Mouse (Mus musculus) layer of hippocampus, adult 9-10 months (tissue): ENCODE measurements around the gene Psme4.
"Not testable (repeated sequence)": the region's sequence is repeated elsewhere in the genome, so short reads cannot be mapped to it uniquely, and the experiment has no call there.

Experiments used
- DNase-seq: peaks from one replicate; pipeline ENCODE4 v3.0.0; 2022; ENCODE audit warnings: low spot score

The Psme4 gene

GRCm38 (mm10) chr11:30771267-30771903, at the start of gene Psme4:
Gene Psme4 (plus strand): TSS chr11:30771726.
- DNase-seq = peak; percentile 83

- no peak for DNase-seq
These were observed 48.1 kb upstream of the Psme4 start for GRCm38 (mm10) chr11:30723438-30723837.

- no peak for DNase-seq
These were observed 40.8 kb upstream of the Psme4 start for GRCm38 (mm10) chr11:30730721-30731120.

GRCm38 (mm10) chr11:30733376-30733775, 38.1 kb upstream of the Psme4 start:
- DNase-seq = no peak

GRCm38 (mm10) chr11:30743991-30744390, 27.5 kb upstream of the Psme4 start:
- no peak for DNase-seq

GRCm38 (mm10) chr11:30748938-30749337, 22.6 kb upstream of the Psme4 start:
- DNase-seq = no peak

GRCm38 (mm10) chr11:30749587-30749986, 21.9 kb upstream of the Psme4 start:
- DNase-seq = no peak

GRCm38 (mm10) chr11:30750039-30750823, 21.3 kb upstream of the Psme4 start:
- DNase-seq = no peak

- DNase-seq = no peak
These were observed 18.6 kb upstream of the Psme4 start for GRCm38 (mm10) chr11:30752956-30753355.

- not testable (repeated sequence) for DNase-seq
These were observed 17.1 kb upstream of the Psme4 start for GRCm38 (mm10) chr11:30754486-30754854.

GRCm38 (mm10) chr11:30754855-30755530, 16.5 kb upstream of the Psme4 start:
- DNase-seq = no peak

- no peak for DNase-seq
These were observed 10.1 kb upstream of the Psme4 start for GRCm38 (mm10) chr11:30761381-30761780.

- no peak for DNase-seq
These were observed 9.6 kb upstream of the Psme4 start for GRCm38 (mm10) chr11:30761891-30762290.

- DNase-seq = no peak
These were observed 6.5 kb upstream of the Psme4 start for GRCm38 (mm10) chr11:30765076-30765475.

- no peak for DNase-seq
These were observed 709 bp upstream of the Psme4 start for GRCm38 (mm10) chr11:30770817-30771216.

GRCm38 (mm10) chr11:30771904-30772581, 517 bp downstream of the Psme4 start:
- DNase-seq = no peak

GRCm38 (mm10) chr11:30772777-30773417, 1.4 kb downstream of the Psme4 start:
- no peak for DNase-seq

- no peak for DNase-seq
These were observed 3.1 kb downstream of the Psme4 start for GRCm38 (mm10) chr11:30774638-30775037.

- no peak for DNase-seq
These were observed 6.0 kb downstream of the Psme4 start for GRCm38 (mm10) chr11:30777498-30777897.

GRCm38 (mm10) chr11:30780893-30781292, 9.4 kb downstream of the Psme4 start:
- DNase-seq = no peak

GRCm38 (mm10) chr11:30781612-30782011, 10.1 kb downstream of the Psme4 start:
- no peak for DNase-seq

- DNase-seq = no peak
These were observed 14.0 kb downstream of the Psme4 start for GRCm38 (mm10) chr11:30785497-30785896.
